Mouse (Mus musculus): ENCODE results near the gene Scaf1. TPM values are rescaled to one million over a fixed set of nuclear protein-coding genes. Genes with fewer than 3 reads are reported as not detected.

Scaf1 gene
- polyA plus RNA-seq, 1 experiment from 2014 or later: 27.3 TPM

DNA sequence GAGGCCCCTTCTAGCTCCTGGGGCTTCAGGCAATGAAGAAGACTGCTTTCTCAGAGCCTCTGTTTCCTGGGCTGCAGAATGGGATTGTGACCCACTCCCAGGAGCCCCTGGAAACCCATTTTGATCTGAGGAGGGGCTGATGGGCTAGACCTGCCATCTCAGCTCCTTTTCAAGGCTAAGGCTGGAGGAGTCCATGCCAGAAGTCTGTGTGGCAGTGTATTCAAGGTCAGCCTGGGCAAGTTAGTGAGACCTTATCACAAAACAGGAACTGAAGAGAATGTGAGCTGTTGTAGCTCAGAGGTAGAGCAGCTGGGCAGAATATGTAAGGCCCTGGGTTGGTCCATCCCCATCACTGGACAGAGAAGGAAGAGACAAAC, 40.8 kb upstream of the Scaf1 start:
- no peak for ATAC-seq (replicated peaks; ENCODE audit: low FRiP score, low read depth)

DNA sequence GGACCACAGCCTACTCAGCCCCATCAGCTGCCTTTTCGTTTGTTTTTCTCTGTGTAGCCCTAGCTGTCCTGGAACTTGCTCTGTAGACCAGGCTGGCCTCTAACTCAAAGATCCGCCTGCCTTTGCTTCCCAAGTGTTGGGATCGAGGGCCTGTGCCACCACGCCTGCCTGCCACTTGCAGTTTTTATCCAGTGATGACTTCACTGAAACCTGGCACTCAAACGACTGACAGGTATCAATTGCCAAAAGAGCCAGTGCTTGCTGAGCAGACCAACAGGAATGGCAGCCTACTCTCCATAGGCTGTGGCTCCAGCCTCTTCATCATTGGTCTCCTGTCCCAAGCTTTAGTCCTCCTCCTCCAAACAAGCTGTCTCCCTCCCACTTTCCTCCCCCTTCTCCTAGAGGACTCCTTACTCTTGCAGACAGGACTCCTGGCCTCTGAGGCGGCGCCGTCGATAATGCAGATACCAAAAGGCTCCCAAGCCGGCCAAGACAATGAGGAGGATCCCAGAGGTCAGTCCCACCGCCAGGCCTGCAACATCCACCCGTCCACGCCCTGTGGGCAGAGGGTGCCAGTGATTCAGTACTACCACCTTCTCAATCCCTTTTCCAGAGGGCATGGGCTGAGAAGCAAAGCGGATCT, 40.3 kb upstream of the Scaf1 start:
- Histone ChIP-seq H3K4me3 (replicated peaks; ENCODE audit: low read depth, low read length) (no peak overlapping the region), H3K27me3 (ENCODE audit: insufficient read depth, low read length) (no peaks in the 10 kb centered on the region), H3K36me3 (ENCODE audit: insufficient read depth, low read length) (no peaks in the 10 kb centered on the region), H3K9me3 (replicated peaks; ENCODE audit: low read length) (no peaks in the 10 kb centered on the region), H3K9ac (ENCODE audit: low read depth, low read length) (no peak overlapping the region), H3K27ac (no peak overlapping the region), H3K4me2 (ENCODE audit: low read length) (no peak overlapping the region), H3K4me1 (replicated peaks; ENCODE audit: insufficient read depth, low read length) (peaks cover 13% of the 10 kb centered on the region; the same call in 1 of the 2 replicates)
- DNase-seq (ENCODE audit: low spot score) (no peak), ATAC-seq (replicated peaks; ENCODE audit: low FRiP score, low read depth) (no peak)
- WGBS: 68% methylated on average over 14 of the region's 14 CpGs
- TF ChIP-seq CTCF (IDR thresholded peaks at IDR 0.05; ENCODE audit: low read depth): no peak

More for the DNA sequence above, 40.8 kb upstream of the Scaf1 start:
- Histone ChIP-seq H3K27me3 (ENCODE audit: insufficient read depth, low read length) (no peaks in the 10 kb centered on the region), H3K9ac (ENCODE audit: low read depth, low read length) (no peak overlapping the region), H3K4me1 (replicated peaks; ENCODE audit: insufficient read depth, low read length) (peaks cover 8% of the 10 kb centered on the region; the same call in 1 of the 2 replicates), H3K9me3 (replicated peaks; ENCODE audit: low read length) (no peaks in the 10 kb centered on the region), H3K27ac (no peak overlapping the region), H3K4me2 (ENCODE audit: low read length) (no peak overlapping the region), H3K36me3 (ENCODE audit: insufficient read depth, low read length) (no peaks in the 10 kb centered on the region), H3K4me3 (replicated peaks; ENCODE audit: low read depth, low read length) (no peak overlapping the region)
- no peak for DNase-seq (ENCODE audit: low spot score)
- TF ChIP-seq CTCF (IDR thresholded peaks at IDR 0.05; ENCODE audit: low read depth): no peak

DNA sequence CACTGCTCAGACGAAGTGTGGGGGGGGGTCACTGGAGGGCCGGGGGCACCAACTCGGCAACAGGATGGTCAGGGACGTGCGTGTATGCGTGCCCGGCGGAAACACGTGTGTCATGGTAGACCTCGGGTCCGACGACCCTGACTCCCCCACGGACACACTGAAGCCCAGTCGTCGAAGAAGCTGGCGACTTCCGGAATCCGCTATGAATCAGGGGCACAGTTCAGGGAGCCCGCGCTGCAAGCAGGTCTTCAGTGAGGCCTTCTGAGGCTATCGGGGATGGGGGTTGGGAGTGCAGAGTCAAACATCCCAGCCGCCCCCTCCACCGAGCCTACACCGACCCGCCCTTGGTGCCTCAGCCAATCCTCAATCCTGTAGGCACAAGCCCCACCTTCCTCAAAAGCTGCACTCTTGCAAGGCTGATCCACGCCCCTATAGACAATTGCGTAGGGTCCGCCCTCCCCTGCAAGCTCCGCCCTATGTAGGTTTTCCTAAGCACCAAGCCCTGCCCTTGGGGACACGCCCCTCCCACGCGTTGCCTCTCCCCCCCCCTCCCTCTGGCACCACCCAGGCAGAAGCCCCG, 37.9 kb upstream of the Scaf1 start:
- DNase-seq (ENCODE audit: low spot score): peak; percentile 99
- Histone ChIP-seq H3K27me3 (ENCODE audit: insufficient read depth, low read length) (no peaks in the 10 kb centered on the region), H3K36me3 (ENCODE audit: insufficient read depth, low read length) (peaks cover 9% of the 10 kb centered on the region), H3K4me2 (ENCODE audit: low read length) (peak overlapping the region; percentile 95), H3K4me3 (replicated peaks; ENCODE audit: low read depth, low read length) (peak overlapping the region; percentile 69), H3K9me3 (replicated peaks; ENCODE audit: low read length) (no peaks in the 10 kb centered on the region), H3K27ac (peak overlapping the region; percentile 98), H3K9ac (ENCODE audit: low read depth, low read length) (peak overlapping the region; percentile 90), H3K4me1 (replicated peaks; ENCODE audit: insufficient read depth, low read length) (0 out of 2 replicates have a peak, but pooled peaks cover 10% of the 10 kb centered on the region)
- WGBS: under 1% methylated on average over 33 of the region's 33 CpGs
- no peak for TF ChIP-seq CTCF (IDR thresholded peaks at IDR 0.05; ENCODE audit: low read depth)
- ATAC-seq (replicated peaks; ENCODE audit: low FRiP score, low read depth): peak; percentile 95

DNA sequence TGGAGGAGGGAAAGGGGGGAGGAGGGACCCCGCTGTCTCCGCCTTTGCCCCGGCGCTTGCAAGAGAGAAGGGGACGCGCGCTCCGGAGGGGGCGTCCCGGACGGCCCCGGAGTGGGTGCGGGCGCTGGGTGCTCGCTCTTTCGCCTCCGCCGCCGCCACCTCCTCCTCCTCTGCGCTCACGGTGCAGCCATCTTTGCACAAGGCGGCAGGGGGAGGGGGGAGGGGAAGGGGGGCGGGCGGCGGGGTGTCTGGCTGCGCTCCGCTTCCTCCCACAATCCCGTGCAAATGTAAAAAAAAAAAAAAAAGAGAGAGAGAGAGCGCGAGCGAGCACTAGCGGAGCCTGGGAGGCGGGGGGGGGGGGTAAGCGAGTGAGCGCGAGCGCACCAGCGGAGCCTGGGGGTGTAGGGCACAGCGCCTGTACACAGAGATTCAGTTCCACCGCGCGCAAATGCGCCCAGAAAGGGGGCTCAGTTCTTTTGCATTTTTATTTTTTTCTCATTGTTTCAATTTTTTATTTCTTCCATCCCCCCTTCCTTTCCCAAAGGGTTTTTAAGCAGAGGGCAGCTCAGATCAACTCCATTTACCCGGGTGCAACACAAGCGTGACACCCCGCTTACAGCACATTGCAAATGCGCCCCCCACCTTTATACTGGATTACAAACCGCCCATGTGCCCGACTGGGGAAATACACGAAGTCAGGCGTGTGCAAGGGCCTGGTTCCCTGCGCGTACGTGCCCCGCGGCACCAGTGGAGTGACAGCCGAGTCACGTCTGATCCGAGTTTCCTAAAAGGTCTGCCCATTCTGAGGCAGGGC, 37.2 kb upstream of the Scaf1 start:
- H3K36me3 ChIP-seq (ENCODE audit: insufficient read depth, low read length): peaks cover 15% of the 10 kb centered on the region
- H3K4me1 ChIP-seq (replicated peaks; ENCODE audit: insufficient read depth, low read length): 0 out of 2 replicates have a peak, but pooled peaks cover 10% of the 10 kb centered on the region
- H3K27ac ChIP-seq: peak overlapping the region; percentile 98
- DNase-seq (ENCODE audit: low spot score) (peak; percentile 87), ATAC-seq (replicated peaks; ENCODE audit: low FRiP score, low read depth) (peak; percentile 26)
- 0% methylated on average over 38 of the region's 59 CpGs for WGBS
- peak overlapping the region; percentile 95 for H3K4me2 ChIP-seq (ENCODE audit: low read length)
- no peaks in the 10 kb centered on the region for H3K9me3 ChIP-seq (replicated peaks; ENCODE audit: low read length)
- peak overlapping the region; percentile 90 for H3K9ac ChIP-seq (ENCODE audit: low read depth, low read length)
- peak overlapping the region; percentile 69 for H3K4me3 ChIP-seq (replicated peaks; ENCODE audit: low read depth, low read length)
- H3K27me3 ChIP-seq (ENCODE audit: insufficient read depth, low read length): no peaks in the 10 kb centered on the region
- TF ChIP-seq CTCF (IDR thresholded peaks at IDR 0.05; ENCODE audit: low read depth): no peak

DNA sequence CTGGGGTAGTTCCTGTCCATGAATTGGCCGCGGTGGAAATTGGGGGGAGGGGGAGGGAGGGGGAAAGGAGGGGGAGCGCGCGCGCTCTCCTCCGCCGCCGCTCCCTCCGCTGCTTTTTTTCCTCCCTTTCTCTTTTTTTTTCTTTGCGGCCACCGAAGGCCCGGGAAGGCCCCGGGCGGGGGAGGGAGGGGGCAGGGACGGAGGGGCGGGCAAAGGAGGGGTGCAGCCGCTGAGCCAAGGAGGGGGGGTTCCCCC, 36.6 kb upstream of the Scaf1 start, which contains the start of gene Prr12:
Gene Prr12, minus strand, starts transcription at position 20 of the 255 bp plus-strand sequence.
- Histone ChIP-seq H3K27me3 (ENCODE audit: insufficient read depth, low read length) (no peaks in the 10 kb centered on the region), H3K4me2 (ENCODE audit: low read length) (peak within 1 kb of the TSS; percentile 95), H3K36me3 (ENCODE audit: insufficient read depth, low read length) (peaks cover 21% of the 10 kb centered on the region), H3K9me3 (replicated peaks; ENCODE audit: low read length) (no peaks in the 10 kb centered on the region), H3K9ac (ENCODE audit: low read depth, low read length) (peak within 1 kb of the TSS; percentile 90), H3K27ac (peak within 1 kb of the TSS; percentile 98), H3K4me3 (replicated peaks; ENCODE audit: low read depth, low read length) (peak within 1 kb of the TSS; percentile 69), H3K4me1 (replicated peaks; ENCODE audit: insufficient read depth, low read length) (0 out of 2 replicates have a peak, but pooled peaks cover 10% of the 10 kb centered on the region)
- DNase-seq (ENCODE audit: low spot score): no peak
- 0% methylated on average over 10 of the region's 18 CpGs for WGBS
- no peak for TF ChIP-seq CTCF (IDR thresholded peaks at IDR 0.05; ENCODE audit: low read depth)
- ATAC-seq (replicated peaks; ENCODE audit: low FRiP score, low read depth): no peak

DNA sequence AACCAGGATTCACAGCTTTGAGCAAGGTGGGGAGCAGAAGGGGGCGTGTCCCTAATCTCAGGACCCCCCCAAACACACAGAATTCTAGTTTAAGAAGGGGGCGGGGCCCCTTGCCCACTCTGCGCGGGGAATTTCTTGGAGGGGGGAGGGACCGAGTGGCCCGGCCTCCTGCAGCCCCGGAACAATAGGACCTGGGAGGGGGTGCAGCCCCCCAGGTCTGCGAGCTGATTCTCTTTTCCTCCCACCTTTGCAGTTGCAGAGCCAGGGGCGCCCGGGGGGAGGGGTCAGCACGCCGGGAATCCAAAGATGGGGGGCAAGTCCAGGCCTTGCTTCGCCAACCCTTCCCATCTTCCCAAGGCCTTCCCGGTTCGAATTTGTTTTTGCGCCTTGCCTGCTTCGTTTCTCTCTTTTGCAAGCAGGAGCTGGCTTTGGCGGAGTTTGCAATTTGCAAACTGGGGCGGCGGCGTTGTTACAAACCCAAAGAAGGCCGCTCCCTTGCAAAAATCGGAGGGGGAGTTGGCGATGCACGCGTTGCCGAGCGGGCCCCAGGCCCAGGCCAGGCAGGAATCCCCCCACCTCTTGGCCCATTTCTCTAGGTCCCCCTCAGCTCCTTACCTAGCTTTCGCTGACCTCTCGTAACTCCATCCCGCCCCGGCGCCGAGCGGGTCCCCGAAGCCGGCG, 36.2 kb upstream of the Scaf1 start:
- peak overlapping the region; percentile 95 for H3K4me2 ChIP-seq (ENCODE audit: low read length)
- DNase-seq (ENCODE audit: low spot score) (peak; percentile 42), ATAC-seq (replicated peaks; ENCODE audit: low FRiP score, low read depth) (no peak)
- peak overlapping the region; percentile 90 for H3K9ac ChIP-seq (ENCODE audit: low read depth, low read length)
- 0 out of 2 replicates have a peak, but pooled peaks cover 10% of the 10 kb centered on the region for H3K4me1 ChIP-seq (replicated peaks; ENCODE audit: insufficient read depth, low read length)
- H3K9me3 ChIP-seq (replicated peaks; ENCODE audit: low read length): no peaks in the 10 kb centered on the region
- WGBS: under 1% methylated on average over 36 of the region's 38 CpGs
- TF ChIP-seq CTCF (IDR thresholded peaks at IDR 0.05; ENCODE audit: low read depth): no peak
- no peaks in the 10 kb centered on the region for H3K27me3 ChIP-seq (ENCODE audit: insufficient read depth, low read length)
- H3K36me3 ChIP-seq (ENCODE audit: insufficient read depth, low read length): peaks cover 25% of the 10 kb centered on the region
- peak overlapping the region; percentile 69 for H3K4me3 ChIP-seq (replicated peaks; ENCODE audit: low read depth, low read length)
- H3K27ac ChIP-seq: peak overlapping the region; percentile 98
